Mouse (Mus musculus) forebrain, embryonic 10.5 days (tissue): ENCODE results near the gene Pla2g12a. TPM values are rescaled to one million over a fixed set of nuclear protein-coding genes. Genes with fewer than 3 reads are reported as not detected.
A peak's percentile ranks its signal among the peaks of the same experiment; 100 is the strongest.

ENCODE experiments used
- DNase-seq: peaks from one replicate; pipeline ENCODE4 v3.0.0-alpha.2; 2017; ENCODE audit warnings: low spot score; ENCODE audit errors: extremely low spot score
- H3K27ac ChIP-seq: fragments of 300-500 bp; sonication (generic); 2 replicates; pipeline ENCODE4 v1.5.1; 2016; ENCODE audit warnings: mild to moderate bottlenecking
- H3K27me3 ChIP-seq: fragments of 300-500 bp; sonication (generic); 2 replicates; pipeline ENCODE4 v1.6.1; 2016; ENCODE audit warnings: mild to moderate bottlenecking; ENCODE audit not compliant: poor library complexity, severe bottlenecking
- H3K36me3 ChIP-seq: fragments of 300-500 bp; sonication (generic); replicated peaks from 2 replicates; pipeline ENCODE4 v1.6.1; 2016; ENCODE audit warnings: mild to moderate bottlenecking, moderate library complexity
- H3K4me1 ChIP-seq: fragments of 300-500 bp; sonication (generic); 2 replicates; pipeline ENCODE4 v1.6.1; 2016
- H3K4me3 ChIP-seq: fragments of 300-500 bp; sonication (generic); 2 replicates; pipeline ENCODE4 v1.5.1; 2016; ENCODE audit warnings: mild to moderate bottlenecking, moderate library complexity
- H3K9me3 ChIP-seq: fragments of 300-500 bp; sonication (generic); 2 replicates; pipeline ENCODE4 v1.6.1; 2016; ENCODE audit warnings: mild to moderate bottlenecking, moderate library complexity
- whole genome bisulfite sequencing: fragments of 180-500 bp; shearing (Covaris S2); methylation state at CpG from one replicate; pipeline ENCODE4 v1.1.7; 2016; 5-methylcytosine and 5-hydroxymethylcytosine counted together
- polyA plus RNA-seq: library from polyadenylated mRNA; unstranded; fragments of >200 nt; fragmentation: Nextera tagmentation; extraction: Ambion mirVana; gene quantifications from 2 replicates; pipeline ENCODE4 v1.2.1, GENCODE M21; 2016

The Pla2g12a gene
- 37.1 and 39.3 TPM in 2 replicates for polyA plus RNA-seq

DNA sequence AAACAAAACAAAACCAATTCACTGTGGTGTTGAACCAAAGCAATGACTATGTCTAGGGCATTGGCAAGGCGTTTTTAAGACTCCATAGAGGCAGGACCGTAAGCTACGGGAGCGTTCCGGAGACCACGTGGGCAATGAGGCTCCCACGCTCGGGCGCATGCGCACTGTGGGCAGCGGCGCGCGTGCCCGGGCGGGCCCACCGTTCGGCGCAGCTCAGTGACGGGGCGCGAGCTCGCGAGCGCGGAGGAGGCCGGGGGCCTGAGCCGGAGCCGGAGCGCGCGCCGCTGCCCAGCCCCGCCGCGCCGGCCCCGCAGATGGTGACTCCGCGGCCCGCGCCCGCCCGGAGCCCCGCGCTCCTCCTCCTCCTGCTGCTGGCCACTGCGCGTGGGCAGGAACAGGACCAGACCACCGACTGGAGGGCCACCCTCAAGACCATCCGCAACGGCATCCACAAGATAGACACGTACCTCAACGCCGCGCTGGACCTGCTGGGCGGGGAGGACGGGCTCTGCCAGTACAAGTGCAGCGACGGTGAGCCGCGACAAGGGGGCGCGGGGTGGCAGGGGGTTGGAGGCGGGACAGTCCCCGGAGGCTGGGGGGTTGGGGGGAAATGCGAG, at the start of gene Pla2g12a:
Pla2g12a (plus strand) TSS at position 202 of the 617 bp plus-strand sequence.
- DNase-seq: peak; percentile 84
- Histone ChIP-seq H3K36me3 (no peaks in the 10 kb centered on the region), H3K27me3 (peaks cover 11% of the 10 kb centered on the region; the same call in 1 of the 2 replicates), H3K4me3 (peak within 1 kb of the TSS; percentile 78), H3K27ac (peak within 1 kb of the TSS; percentile 94), H3K9me3 (peaks cover 5% of the 10 kb centered on the region; the same call in 1 of the 2 replicates), H3K4me1 (peaks cover 22% of the 10 kb centered on the region)
- under 1% methylated on average over 48 of the region's 66 CpGs for WGBS

DNA sequence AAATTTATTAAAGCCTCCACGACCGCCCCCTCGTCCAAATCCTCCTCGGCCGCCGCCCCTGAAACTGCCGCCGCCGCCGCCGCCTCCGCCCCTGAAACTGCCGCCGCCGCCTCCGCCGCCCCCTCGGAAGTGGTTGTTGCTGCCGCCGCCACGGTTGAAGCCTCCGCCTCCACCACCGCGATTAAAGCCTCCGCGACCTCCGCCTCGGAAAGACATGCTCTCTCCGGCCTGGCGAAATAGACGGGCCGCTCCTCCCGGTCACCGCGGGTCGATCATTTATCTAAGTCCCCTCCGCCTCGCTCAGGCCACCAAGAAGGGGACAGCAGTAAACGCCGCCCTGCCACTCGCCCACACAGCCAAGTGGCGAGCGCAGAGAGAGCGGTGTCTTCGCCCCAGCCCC, 47.8 kb upstream of the Pla2g12a start:
- Histone ChIP-seq H3K27me3 (no peaks in the 10 kb centered on the region), H3K36me3 (peaks cover 38% of the 10 kb centered on the region), H3K27ac (peak overlapping the region; percentile 95), H3K4me1 (peaks cover 22% of the 10 kb centered on the region), H3K4me3 (peak overlapping the region; percentile 95), H3K9me3 (no peaks in the 10 kb centered on the region)
- WGBS: 0% methylated on average over 44 of the region's 45 CpGs
- no peak for DNase-seq

DNA sequence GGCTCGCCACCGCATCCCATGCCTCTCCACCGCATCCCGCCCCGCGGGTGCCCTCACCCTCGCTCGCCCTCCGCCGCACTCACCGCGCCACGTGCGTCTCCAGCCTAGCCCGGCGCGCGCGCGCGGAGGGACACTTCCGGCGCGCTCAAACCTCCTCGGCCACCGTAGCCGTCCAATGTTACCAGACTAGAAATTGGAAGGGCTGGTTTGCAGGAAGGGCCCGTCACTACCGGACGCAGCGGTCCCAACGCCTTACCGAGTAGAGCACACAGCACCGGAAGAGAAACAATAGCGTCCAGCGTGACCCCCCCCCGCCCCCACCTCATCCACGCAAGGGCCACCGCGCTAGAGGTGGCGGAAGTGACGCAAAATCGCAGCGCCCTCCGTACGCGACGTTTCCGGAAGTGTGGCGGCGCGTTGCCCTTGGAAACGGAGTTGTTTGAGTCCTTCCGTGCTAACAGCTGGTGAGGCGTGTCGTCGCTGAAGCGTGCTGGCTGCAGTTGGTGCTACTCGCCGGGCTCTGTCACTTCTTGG, 47.3 kb upstream of the Pla2g12a start, which contains the start of gene Gar1:
Gar1 (minus strand) TSS at position 362 of the 534 bp plus-strand sequence.
- H3K36me3 ChIP-seq: peaks cover 33% of the 10 kb centered on the region
- H3K9me3 ChIP-seq: no peaks in the 10 kb centered on the region
- WGBS: under 1% methylated on average over 59 of the region's 60 CpGs
- peak within 1 kb of the TSS; percentile 95 for H3K4me3 ChIP-seq
- H3K4me1 ChIP-seq: peaks cover 27% of the 10 kb centered on the region
- H3K27ac ChIP-seq: peak within 1 kb of the TSS; percentile 95
- DNase-seq: peak; percentile 93
- no peaks in the 10 kb centered on the region for H3K27me3 ChIP-seq

DNA sequence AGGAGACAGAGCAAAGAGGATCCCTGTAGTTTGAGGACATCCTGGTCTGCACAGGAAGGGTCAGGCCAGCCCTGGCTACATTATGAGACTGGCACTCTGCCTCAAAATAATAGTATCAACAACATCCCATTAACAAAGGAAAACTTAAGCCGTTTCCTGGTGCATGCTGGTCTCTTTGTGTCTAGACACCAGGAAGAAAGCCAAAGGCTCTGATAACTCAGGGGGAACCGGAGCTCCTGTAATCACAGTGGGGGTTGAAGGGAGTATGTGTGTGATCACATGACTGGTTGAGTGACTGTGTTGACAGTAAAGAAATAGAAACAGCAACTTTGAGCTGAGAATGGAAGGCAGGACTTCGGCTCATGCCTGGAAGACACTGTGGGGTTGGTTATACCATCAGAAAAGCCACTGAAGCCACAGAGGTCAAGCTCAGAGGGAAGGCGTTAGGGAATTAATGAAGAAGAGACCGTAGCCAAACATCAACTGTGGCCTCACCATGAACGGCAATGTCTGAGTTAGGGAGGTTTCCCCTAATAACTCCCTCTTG, 42.9 kb upstream of the Pla2g12a start, which contains the start of gene Cfi:
Cfi (plus strand) TSS at position 497 of the 547 bp plus-strand sequence.
- no peak for DNase-seq

DNA sequence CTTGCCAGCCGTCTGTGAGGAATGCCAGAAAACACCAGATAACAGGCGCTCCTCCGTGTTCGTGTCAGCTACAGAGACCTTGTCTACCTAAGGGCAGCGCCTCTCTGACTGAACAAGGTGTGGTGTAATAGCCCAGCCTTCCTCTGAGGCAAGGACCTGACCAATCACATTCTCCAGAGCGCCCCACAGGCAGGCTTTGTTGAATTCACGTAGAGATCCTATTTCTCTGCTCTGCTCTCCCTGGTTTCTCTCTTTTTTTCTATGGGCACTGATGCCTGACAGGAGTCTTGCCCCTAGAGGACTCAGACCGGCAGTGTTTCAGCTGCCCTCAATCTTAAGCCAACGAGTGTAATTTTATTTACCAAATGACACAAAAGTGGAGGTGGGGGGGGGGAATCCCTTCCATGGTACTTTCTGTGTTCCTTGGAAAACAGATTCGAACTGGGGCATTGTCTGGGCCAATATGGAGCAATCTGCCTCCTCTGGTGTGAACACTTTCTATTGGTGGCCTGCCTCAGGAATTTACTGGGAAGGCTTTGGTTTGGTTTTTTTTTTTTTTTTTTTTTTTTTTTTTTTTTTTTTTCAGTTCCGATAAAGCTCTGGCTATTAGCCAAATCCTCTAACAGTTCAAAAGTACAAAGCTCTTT, 42.2 kb upstream of the Pla2g12a start:
- H3K9me3 ChIP-seq: no peaks in the 10 kb centered on the region
- H3K27me3 ChIP-seq: no peaks in the 10 kb centered on the region
- DNase-seq: no peak
- 17% methylated on average over 11 of the region's 11 CpGs for WGBS
- H3K27ac ChIP-seq: no peak overlapping the region
- no peaks in the 10 kb centered on the region for H3K36me3 ChIP-seq
- H3K4me3 ChIP-seq: 0 out of 2 replicates have a peak overlapping the region, but pooled peaks have one; percentile 4
- peaks cover 18% of the 10 kb centered on the region for H3K4me1 ChIP-seq

More for the DNA sequence above, 42.9 kb upstream of the Pla2g12a start, which contains the start of gene Cfi:
- H3K36me3 ChIP-seq: no peaks in the 10 kb centered on the region
- H3K4me1 ChIP-seq: peaks cover 18% of the 10 kb centered on the region
- 0 out of 2 replicates have a peak within 1 kb of the TSS, but pooled peaks have one; percentile 4 for H3K4me3 ChIP-seq
- H3K27me3 ChIP-seq: no peaks in the 10 kb centered on the region
- 76% methylated on average over 6 of the region's 6 CpGs for WGBS
- no peaks in the 10 kb centered on the region for H3K9me3 ChIP-seq
- no peak within 1 kb of the TSS for H3K27ac ChIP-seq

DNA sequence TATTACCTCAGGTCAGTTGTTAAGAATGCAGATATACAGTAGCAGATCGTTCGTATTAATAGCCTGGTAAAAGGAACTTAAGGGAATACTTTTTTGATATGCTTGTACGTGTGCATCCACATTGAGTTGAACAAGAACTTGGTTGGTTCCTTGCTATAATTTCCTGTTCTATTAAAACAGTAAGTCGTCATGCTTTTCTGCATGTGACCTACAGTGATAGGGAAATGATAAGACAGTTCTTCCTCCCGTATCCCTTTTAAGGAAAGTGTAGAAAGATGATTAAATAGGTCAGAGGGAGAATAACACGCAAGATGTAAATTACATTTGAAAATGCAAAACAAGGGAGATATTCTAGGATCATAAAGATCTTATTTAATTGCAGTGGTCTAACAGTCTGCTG, 41.4 kb upstream of the Pla2g12a start:
- no peaks in the 10 kb centered on the region for H3K27me3 ChIP-seq
- H3K4me1 ChIP-seq: peaks cover 13% of the 10 kb centered on the region
- no peak for DNase-seq
- no peak overlapping the region for H3K4me3 ChIP-seq
- no peak overlapping the region for H3K27ac ChIP-seq
- H3K9me3 ChIP-seq: no peaks in the 10 kb centered on the region
- 93% methylated on average over 6 of the region's 6 CpGs for WGBS
- H3K36me3 ChIP-seq: no peaks in the 10 kb centered on the region

DNA sequence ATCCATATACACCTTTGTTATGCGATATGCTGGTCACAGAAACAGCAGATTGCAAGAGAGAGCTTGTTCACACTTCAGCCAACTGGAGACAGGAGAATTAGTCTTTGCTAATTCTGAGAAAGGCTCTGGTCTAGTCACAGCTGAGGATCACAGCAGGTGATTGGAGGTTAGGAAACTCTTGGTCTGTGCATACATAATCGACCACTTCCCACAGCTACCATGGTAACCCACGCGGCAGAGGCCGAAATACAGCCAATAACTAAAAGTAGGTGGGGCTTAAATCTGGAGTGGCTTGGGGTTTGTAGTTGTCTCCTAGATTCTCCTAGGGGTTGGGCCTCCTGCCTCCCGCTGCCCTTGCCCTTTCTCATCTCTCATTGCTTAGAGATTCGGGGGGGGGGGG, 40.4 kb upstream of the Pla2g12a start:
- Histone ChIP-seq H3K4me3 (no peak overlapping the region), H3K36me3 (no peaks in the 10 kb centered on the region), H3K27me3 (no peaks in the 10 kb centered on the region), H3K27ac (no peak overlapping the region), H3K4me1 (peaks cover 13% of the 10 kb centered on the region), H3K9me3 (no peaks in the 10 kb centered on the region)
- 59% methylated on average over 7 of the region's 7 CpGs for WGBS
- DNase-seq: no peak

DNA sequence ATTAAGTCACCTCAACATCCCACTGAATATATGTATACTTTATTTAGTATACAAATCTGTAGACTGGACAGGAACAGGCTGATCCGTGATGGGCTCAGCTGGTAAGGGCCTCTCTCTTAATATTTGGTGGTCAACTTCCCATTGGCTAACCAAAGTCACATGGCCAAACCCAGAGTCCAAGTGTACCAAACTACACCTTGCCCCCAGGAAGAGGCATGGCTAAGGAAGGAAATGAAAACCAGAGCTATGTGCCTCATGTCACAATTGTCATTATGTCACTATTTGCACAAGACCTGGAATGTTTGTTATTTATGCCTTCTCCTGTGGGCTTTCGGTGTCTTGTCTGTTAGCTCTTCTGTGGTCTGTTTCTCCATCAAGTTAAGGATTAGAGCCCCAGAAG, 32.5 kb upstream of the Pla2g12a start:
- Histone ChIP-seq H3K9me3 (no peaks in the 10 kb centered on the region), H3K4me3 (no peak overlapping the region), H3K27me3 (no peaks in the 10 kb centered on the region), H3K4me1 (no peaks in the 10 kb centered on the region; the same call in 1 of the 2 replicates), H3K27ac (no peak overlapping the region), H3K36me3 (no peaks in the 10 kb centered on the region)
- WGBS: 87% methylated on average over 2 of the region's 2 CpGs
- no peak for DNase-seq

DNA sequence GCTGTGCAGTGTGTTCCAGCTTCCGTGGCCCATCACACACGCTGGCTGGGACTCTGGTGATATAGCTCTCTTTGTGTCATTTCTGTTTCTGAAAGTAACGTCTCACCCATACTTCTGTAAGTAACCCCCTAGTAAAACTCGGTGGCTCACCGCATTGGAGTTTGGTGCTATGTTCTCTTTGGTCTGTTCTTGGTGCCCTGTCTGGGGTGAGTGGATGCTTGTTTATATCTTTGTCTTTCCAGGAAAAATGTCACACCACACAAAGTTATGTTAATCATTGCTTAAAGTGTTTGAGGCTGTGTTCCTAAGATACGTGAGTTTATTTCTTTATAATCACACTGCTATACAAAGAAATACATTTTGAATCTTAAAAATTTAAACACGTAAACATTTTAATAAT, 31.6 kb upstream of the Pla2g12a start:
- DNase-seq: no peak
- H3K4me1 ChIP-seq: peaks cover 6% of the 10 kb centered on the region
- no peak overlapping the region for H3K4me3 ChIP-seq
- no peaks in the 10 kb centered on the region for H3K36me3 ChIP-seq
- H3K27me3 ChIP-seq: no peaks in the 10 kb centered on the region
- H3K27ac ChIP-seq: no peak overlapping the region
- WGBS: 86% methylated on average over 7 of the region's 7 CpGs
- H3K9me3 ChIP-seq: no peaks in the 10 kb centered on the region

DNA sequence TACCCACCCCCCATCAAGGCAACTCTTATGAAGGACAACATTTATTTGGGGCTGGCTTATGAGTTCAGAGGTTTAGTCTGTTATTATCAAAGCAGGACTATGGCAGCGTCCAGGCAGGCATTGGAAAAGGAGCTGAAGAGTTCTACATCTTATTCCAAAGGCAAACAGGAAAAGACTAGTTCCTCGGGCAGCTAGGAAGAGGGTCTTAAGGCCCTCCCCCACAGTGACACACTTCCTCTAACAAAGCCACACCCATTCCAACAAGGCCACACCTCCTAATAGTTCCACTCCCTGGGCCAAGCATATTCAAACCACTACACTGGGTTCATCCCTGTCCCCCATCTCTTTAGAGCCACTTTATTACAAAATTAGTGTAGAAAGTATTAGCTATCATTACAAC, 15.8 kb upstream of the Pla2g12a start:
- 82% methylated on average over 2 of the region's 2 CpGs for WGBS
- DNase-seq: no peak
- no peak overlapping the region for H3K27ac ChIP-seq

DNA sequence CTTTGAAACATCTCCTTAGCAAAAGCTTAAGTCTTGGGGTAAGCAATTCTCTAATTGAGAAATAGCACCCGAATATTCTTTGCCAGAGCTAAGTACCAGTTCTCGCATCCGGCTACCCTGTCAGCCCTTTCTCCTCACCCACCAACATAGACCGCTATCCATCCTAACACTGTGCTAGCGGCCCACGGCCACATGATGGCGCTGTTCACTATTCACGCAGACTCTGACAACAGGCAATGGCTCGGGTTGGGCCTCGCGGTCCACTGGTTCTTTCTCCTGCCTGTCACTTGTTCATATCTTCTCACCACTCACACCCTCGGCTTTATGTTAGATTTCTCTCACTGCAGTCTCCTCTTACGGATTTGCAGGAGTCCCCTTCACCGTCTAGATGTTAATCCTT, 14.7 kb upstream of the Pla2g12a start:
- no peaks in the 10 kb centered on the region for H3K4me1 ChIP-seq
- H3K4me3 ChIP-seq: no peak overlapping the region
- no peaks in the 10 kb centered on the region for H3K36me3 ChIP-seq
- DNase-seq: no peak
- no peak overlapping the region for H3K27ac ChIP-seq
- 49% methylated on average over 14 of the region's 14 CpGs for WGBS
- no peaks in the 10 kb centered on the region for H3K27me3 ChIP-seq
- peaks cover 5% of the 10 kb centered on the region; the same call in 1 of the 2 replicates for H3K9me3 ChIP-seq

More for the DNA sequence above, 15.8 kb upstream of the Pla2g12a start:
- Histone ChIP-seq H3K9me3 (peaks cover 11% of the 10 kb centered on the region), H3K27me3 (no peaks in the 10 kb centered on the region), H3K4me1 (no peaks in the 10 kb centered on the region), H3K36me3 (no peaks in the 10 kb centered on the region), H3K4me3 (no peak overlapping the region)

DNA sequence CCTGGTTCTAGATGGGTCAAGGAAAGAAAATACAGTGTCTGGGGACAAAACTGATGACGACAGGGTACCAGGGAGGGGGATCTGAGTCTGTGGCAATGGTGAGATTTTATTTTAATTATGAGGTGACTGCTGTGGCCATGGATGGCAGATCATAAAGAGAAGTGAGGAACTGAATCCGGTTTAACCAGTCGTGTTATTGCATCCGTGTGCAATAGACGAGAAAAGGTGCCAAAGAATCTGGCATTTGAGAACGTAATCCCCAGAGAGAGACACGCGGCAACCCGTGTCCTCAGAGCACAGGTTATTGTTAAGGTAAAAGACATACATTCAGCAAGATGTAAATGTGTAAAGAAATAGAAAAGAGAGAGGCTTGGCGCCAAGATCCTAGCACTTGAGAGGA, 1.1 kb upstream of the Pla2g12a start:
- no peak overlapping the region for H3K27ac ChIP-seq
- H3K9me3 ChIP-seq: peaks cover 5% of the 10 kb centered on the region; the same call in 1 of the 2 replicates
- no peaks in the 10 kb centered on the region for H3K36me3 ChIP-seq
- peaks cover 11% of the 10 kb centered on the region; the same call in 1 of the 2 replicates for H3K27me3 ChIP-seq
- DNase-seq: no peak
- H3K4me3 ChIP-seq: no peak overlapping the region
- peaks cover 22% of the 10 kb centered on the region for H3K4me1 ChIP-seq
- WGBS: 96% methylated on average over 10 of the region's 10 CpGs
